Mouse (Mus musculus) ES-Bruce4 (cell line): ENCODE measurements around the gene Chchd6. TPM values are rescaled to one million over a fixed set of nuclear protein-coding genes. Genes with fewer than 3 reads are reported as not detected.

Experiments used
- H3K27ac ChIP-seq: 2 replicates; pipeline ENCODE4 v1.5.1; 2012; ENCODE audit warnings: low read length, inconsistent platforms; ENCODE audit not compliant: insufficient read depth
- H3K27me3 ChIP-seq: 2 replicates; pipeline ENCODE4 v1.6.1; 2012; ENCODE audit warnings: mild to moderate bottlenecking, low read length, inconsistent platforms; ENCODE audit not compliant: control insufficient read depth, poor library complexity, insufficient read depth, severe bottlenecking
- H3K36me3 ChIP-seq: 2 replicates; pipeline ENCODE4 v1.6.1; 2012; ENCODE audit warnings: inconsistent platforms, mild to moderate bottlenecking, low read length, moderate library complexity; ENCODE audit not compliant: control insufficient read depth, poor library complexity, insufficient read depth, severe bottlenecking
- H3K4me1 ChIP-seq: one replicate; pipeline ENCODE4 v1.8.1; 2011; ENCODE audit warnings: low read length; ENCODE audit not compliant: control insufficient read depth, insufficient read depth
- H3K4me3 ChIP-seq: 2 replicates; pipeline ENCODE4 v1.5.1; 2011; ENCODE audit warnings: low read depth, mild to moderate bottlenecking, low read length
- H3K9ac ChIP-seq: 2 replicates; pipeline ENCODE4 v1.6.1; 2012; ENCODE audit warnings: low read depth, mild to moderate bottlenecking, inconsistent platforms; ENCODE audit not compliant: poor library complexity, severe bottlenecking
- H3K9me3 ChIP-seq: replicated peaks from 2 replicates; pipeline ENCODE4 v1.6.1; 2012; ENCODE audit warnings: mild to moderate bottlenecking, low read length, inconsistent platforms; ENCODE audit not compliant: control insufficient read depth, poor library complexity, insufficient read depth, severe bottlenecking
- CTCF ChIP-seq: IDR thresholded peaks from one replicate; pipeline ENCODE4 v1.8.1; 2011; ENCODE audit warnings: low read depth, low read length
- EP300 ChIP-seq: IDR thresholded peaks from 2 replicates; pipeline ENCODE4 v1.6.1; 2011; ENCODE audit warnings: low read depth, low read length; ENCODE audit not compliant: insufficient read depth
- POLR2A ChIP-seq: IDR thresholded peaks from one replicate; pipeline ENCODE4 v1.8.1; 2011; ENCODE audit warnings: low read length; ENCODE audit not compliant: insufficient read depth
- polyA plus RNA-seq: library from polyadenylated mRNA; stranded (reverse); fragments of >200 nt; gene quantifications from 2 replicates; pipeline ENCODE4 v1.2.4, GENCODE M21; 2011; ENCODE audit warnings: low read depth; ENCODE audit not compliant: missing spikeins, insufficient read depth, insufficient read length

Chchd6 gene
- polyA plus RNA-seq, 1 experiment, result 10.1 TPM

DNA sequence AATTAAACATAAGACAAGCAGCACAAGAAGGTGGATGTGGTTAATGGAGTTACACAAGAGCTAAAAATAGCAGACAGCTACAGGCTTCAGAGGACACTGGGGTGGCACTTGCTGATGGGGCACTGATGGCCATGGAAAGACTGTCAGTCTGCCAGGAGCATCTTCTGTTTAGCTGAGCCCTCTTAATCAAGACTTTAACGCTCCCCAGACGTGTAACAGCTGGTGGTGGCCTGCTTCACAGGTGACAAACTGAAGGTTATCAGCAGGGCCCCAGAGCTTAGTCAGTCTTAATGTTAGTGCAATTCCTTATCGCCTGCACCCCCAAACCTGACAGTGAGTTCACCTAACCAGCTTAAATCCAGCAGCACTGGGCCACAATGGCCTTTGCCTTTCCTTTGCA lies 46.3 kb downstream of the Chchd6 start:
- H3K9me3 ChIP-seq, result no peaks in the 10 kb centered on the region
- TF ChIP-seq EP300 (no peak), CTCF (no peak), POLR2A (no peak)
- no peak overlapping the region for H3K27ac ChIP-seq
- H3K4me1 ChIP-seq, result no peaks in the 10 kb centered on the region
- H3K36me3 ChIP-seq, result no peaks in the 10 kb centered on the region
- H3K27me3 ChIP-seq, result no peaks in the 10 kb centered on the region
- H3K4me3 ChIP-seq, result no peak overlapping the region
- H3K9ac ChIP-seq, result no peak overlapping the region

DNA sequence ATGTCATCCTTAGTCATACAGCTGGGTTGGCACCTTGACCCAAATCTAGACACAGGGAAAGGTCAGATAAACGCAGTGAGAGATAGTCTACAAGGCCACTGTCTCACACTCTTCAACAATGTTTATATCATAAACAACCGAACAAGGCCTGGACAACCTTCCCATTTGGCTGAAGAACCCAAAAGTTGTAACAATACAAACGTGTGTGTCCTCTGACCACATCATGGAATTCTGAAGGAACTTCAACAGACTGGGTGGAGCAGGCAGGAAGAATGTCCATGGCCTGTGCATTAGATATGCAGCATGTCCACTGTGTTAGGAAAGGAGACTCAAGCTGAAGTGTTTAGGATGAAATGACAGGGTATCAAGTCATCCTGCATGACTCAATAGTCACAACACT lies 47.5 kb downstream of the Chchd6 start:
- no peak overlapping the region for H3K9ac ChIP-seq
- no peaks in the 10 kb centered on the region for H3K4me1 ChIP-seq
- H3K36me3 ChIP-seq, result no peaks in the 10 kb centered on the region
- no peak overlapping the region for H3K27ac ChIP-seq
- H3K4me3 ChIP-seq, result no peak overlapping the region
- no peaks in the 10 kb centered on the region for H3K9me3 ChIP-seq
- no peak for TF ChIP-seq EP300
- TF ChIP-seq POLR2A, result no peak
- no peak for TF ChIP-seq CTCF
- no peaks in the 10 kb centered on the region for H3K27me3 ChIP-seq

DNA sequence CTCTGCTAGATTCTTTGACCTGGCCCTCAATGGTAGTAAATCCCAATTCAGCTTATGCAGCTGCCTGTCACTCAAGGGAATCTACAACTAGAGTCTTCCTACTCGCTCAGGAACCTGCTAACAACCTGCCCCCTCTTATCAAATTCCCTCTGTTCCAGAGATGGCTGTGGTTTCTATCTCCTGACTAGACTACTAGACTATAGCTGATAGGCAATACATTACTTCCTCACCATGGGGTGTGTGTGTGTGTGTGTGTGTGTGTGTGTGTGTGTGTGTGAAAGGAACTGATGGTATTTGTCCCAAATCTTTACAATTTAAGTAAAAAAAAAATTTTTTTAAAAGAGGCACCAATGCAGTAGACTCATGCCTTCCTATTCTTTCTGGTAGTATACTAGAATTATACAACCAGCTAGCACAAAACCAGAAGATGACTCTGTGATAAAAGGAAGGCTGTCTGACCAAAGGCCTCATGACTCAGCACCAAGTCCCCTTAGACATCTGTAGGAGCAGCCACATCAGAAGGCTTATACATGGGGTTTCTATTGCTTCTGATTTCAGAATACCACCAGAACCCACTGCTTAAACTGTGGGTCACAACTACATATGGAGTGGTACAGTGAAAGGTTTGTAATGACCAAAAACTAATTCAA lies 57.2 kb downstream of the Chchd6 start:
- H3K36me3 ChIP-seq, result no peaks in the 10 kb centered on the region
- no peak overlapping the region for H3K4me3 ChIP-seq
- no peaks in the 10 kb centered on the region for H3K4me1 ChIP-seq
- no peaks in the 10 kb centered on the region for H3K9me3 ChIP-seq
- H3K27me3 ChIP-seq, result no peaks in the 10 kb centered on the region
- H3K27ac ChIP-seq, result no peak overlapping the region
- no peak for TF ChIP-seq POLR2A
- no peak for TF ChIP-seq CTCF
- TF ChIP-seq EP300, result no peak
- no peak overlapping the region for H3K9ac ChIP-seq

DNA sequence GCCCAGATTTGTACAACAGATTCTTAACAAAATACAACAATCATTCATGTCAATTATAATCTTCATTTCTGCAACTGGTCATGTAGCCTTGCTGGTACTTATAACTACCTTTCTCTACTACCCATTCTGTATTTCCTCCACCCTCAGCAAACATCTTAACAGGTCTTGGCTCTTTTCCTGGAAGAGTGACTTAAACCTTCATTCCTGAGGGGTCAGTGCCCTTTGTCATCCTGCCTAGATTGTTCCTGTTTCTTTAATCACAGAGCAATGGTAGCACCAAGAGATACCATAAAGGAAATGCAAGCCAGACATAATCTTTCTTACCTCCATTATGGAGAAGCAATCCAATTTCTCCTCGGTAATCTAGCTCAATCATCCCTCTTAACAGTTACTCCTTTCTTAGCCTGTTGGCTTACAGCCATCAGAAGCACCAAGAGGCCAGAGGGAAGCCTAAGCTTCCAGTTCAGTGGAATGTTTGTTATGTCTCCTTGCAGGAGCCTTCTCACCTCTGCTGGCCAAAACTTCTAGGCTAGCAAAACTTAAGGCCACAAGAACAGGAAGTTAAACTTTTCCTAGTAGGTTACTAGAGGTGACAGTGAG lies 59.7 kb downstream of the Chchd6 start:
- Histone ChIP-seq H3K9me3 (no peaks in the 10 kb centered on the region), H3K36me3 (no peaks in the 10 kb centered on the region), H3K9ac (no peak overlapping the region), H3K27me3 (no peaks in the 10 kb centered on the region), H3K27ac (no peak overlapping the region), H3K4me3 (no peak overlapping the region), H3K4me1 (no peaks in the 10 kb centered on the region)
- TF ChIP-seq POLR2A (no peak), CTCF (no peak), EP300 (no peak)

DNA sequence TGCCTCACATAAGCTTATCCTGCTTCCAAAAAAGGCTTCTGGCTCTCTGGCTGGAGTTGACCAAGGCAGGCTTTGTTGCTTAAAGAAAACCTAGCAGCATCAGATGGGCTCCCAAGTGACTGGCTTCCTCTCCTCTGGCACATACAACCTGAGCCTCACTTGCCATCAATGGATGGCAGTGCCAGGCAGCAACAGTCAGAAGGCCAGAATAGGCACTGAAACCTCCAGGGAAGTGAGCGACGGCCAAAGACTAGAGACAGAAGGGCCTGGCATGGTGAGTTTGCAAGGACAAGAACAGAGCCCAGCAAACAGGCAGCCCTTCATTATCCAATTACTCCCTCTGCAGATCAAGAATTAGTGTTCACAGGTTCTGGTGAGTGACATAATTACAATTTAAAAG lies 70.7 kb downstream of the Chchd6 start:
- H3K27me3 ChIP-seq, result no peaks in the 10 kb centered on the region
- H3K4me3 ChIP-seq, result no peak overlapping the region
- H3K36me3 ChIP-seq, result no peaks in the 10 kb centered on the region
- TF ChIP-seq CTCF, result no peak
- TF ChIP-seq POLR2A, result no peak
- no peak for TF ChIP-seq EP300
- no peak overlapping the region for H3K9ac ChIP-seq
- no peaks in the 10 kb centered on the region for H3K9me3 ChIP-seq
- no peak overlapping the region for H3K27ac ChIP-seq
- no peaks in the 10 kb centered on the region for H3K4me1 ChIP-seq

DNA sequence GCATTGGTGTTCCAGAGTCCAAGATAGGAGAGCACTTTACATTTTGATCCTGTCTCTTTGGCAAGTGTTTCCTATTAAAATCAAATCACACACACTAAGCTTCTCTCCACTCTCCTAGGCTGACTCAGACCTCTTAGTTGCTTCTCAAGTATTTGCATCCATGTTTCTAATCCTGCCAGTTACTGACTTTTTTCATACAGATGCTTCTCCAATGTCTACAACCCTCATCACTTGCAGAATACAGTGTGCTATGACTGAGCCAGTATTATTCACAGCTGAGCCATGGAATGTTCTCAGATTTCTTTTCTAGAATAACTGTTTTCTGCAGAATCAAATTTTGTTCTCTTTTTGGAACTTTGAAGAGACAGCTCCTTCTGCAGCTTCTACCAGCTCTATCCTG lies 85.3 kb downstream of the Chchd6 start:
- H3K27me3 ChIP-seq, result no peaks in the 10 kb centered on the region
- peaks cover 2% of the 10 kb centered on the region for H3K4me1 ChIP-seq
- no peak overlapping the region for H3K4me3 ChIP-seq
- no peak overlapping the region for H3K27ac ChIP-seq
- TF ChIP-seq POLR2A (no peak), EP300 (no peak), CTCF (no peak)
- H3K9me3 ChIP-seq, result no peaks in the 10 kb centered on the region
- no peaks in the 10 kb centered on the region for H3K36me3 ChIP-seq
- no peak overlapping the region for H3K9ac ChIP-seq
